Mouse (Mus musculus) limb, embryonic 13.5 days (tissue): ENCODE measurements at regions not wholly inside any gene's neighbourhood (a gene's known extent, or its start where the extent isn't known, plus 50 kb on each side); places are given as distances from the start of the nearest gene placed in this dataset.
"Not testable (repeated sequence)": the region's sequence is repeated elsewhere in the genome, so short reads cannot be mapped to it uniquely, and the experiment has no call there.

Experiments
- ATAC-seq: fragments of 200-750 bp; cut with Nextera tagmentation; 2 replicates; pipeline ENCODE4 v1.8.0; 2017; ENCODE audit warnings: low read depth, moderate number of reproducible peaks, moderate TSS enrichment; ENCODE audit not compliant: low FRiP score
- H3K27ac ChIP-seq: fragments of 300-500 bp; sonication (generic); 2 replicates; pipeline ENCODE4 v1.5.1; 2015; ENCODE audit warnings: inconsistent platforms, mild to moderate bottlenecking, moderate library complexity
- H3K27me3 ChIP-seq: fragments of 300-500 bp; sonication (generic); 2 replicates; pipeline ENCODE4 v1.6.1; 2015; ENCODE audit warnings: mild to moderate bottlenecking, inconsistent platforms
- H3K36me3 ChIP-seq: fragments of 300-500 bp; sonication (generic); 2 replicates; pipeline ENCODE4 v1.6.1; 2015; ENCODE audit warnings: inconsistent platforms, mild to moderate bottlenecking, moderate library complexity
- H3K4me1 ChIP-seq: fragments of 300-500 bp; sonication (generic); 2 replicates; pipeline ENCODE4 v1.6.1; 2015; ENCODE audit warnings: inconsistent platforms
- H3K4me2 ChIP-seq: fragments of 300-500 bp; sonication (generic); replicated peaks from 2 replicates; pipeline ENCODE4 v1.6.1; 2015; ENCODE audit warnings: inconsistent platforms, mild to moderate bottlenecking, moderate library complexity
- H3K4me3 ChIP-seq: fragments of 300-500 bp; sonication (generic); 2 replicates; pipeline ENCODE4 v1.5.1; 2015; ENCODE audit warnings: moderate library complexity, mild to moderate bottlenecking, inconsistent platforms
- H3K9ac ChIP-seq: fragments of 300-500 bp; sonication (generic); 2 replicates; pipeline ENCODE4 v1.6.1; 2015; ENCODE audit warnings: mild to moderate bottlenecking, inconsistent platforms
- H3K9me3 ChIP-seq: fragments of 300-500 bp; sonication (generic); 2 replicates; pipeline ENCODE4 v1.6.1; 2016; ENCODE audit warnings: inconsistent platforms
- WGBS: fragments of 180-500 bp; shearing (Covaris S2); methylation state at CpG from one replicate; pipeline ENCODE4 v1.1.7; 2015; 5-methylcytosine and 5-hydroxymethylcytosine counted together

GRCm38 (mm10) chr14:14478159-14478558 lies 77.1 kb downstream of the Olfr721-ps1 start:
- ATAC-seq, H3K4me2 ChIP-seq, H3K27ac ChIP-seq, H3K4me3 ChIP-seq, H3K27me3 ChIP-seq, H3K9me3 ChIP-seq, H3K4me1 ChIP-seq, H3K36me3 ChIP-seq, H3K9ac ChIP-seq: not testable (repeated sequence)
- WGBS = 61% methylated on average over 2 of the region's 2 CpGs

DNA sequence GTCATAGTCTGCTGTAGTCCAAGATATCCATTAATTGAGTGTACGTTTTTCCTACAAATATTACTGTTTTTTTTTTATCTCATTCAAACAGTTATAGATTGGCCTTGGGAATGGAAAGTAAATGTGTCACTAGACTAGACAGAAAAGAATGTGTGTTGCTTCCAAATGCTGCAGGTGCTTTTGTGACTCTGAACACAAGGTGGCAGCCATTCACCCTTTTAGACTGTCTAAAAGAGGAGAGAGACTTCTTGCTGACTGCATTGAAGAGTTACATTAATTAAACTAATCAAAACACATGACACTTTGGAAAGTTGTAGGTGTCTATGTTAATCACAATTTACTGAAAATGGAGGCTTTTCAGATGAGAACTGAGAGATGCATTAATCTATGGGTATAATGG lies 80.7 kb downstream of the Olfr721-ps1 start:
- WGBS = 65% methylated on average over 1 of the region's 1 CpGs
- no peak overlapping the region for H3K9ac ChIP-seq
- no peak overlapping the region for H3K27ac ChIP-seq
- H3K27me3 ChIP-seq = no peaks in the 10 kb centered on the region
- H3K36me3 ChIP-seq = no peaks in the 10 kb centered on the region
- H3K4me1 ChIP-seq = no peaks in the 10 kb centered on the region
- no peaks in the 10 kb centered on the region for H3K9me3 ChIP-seq
- H3K4me2 ChIP-seq = no peak overlapping the region
- no peak overlapping the region for H3K4me3 ChIP-seq
- no peak for ATAC-seq

DNA sequence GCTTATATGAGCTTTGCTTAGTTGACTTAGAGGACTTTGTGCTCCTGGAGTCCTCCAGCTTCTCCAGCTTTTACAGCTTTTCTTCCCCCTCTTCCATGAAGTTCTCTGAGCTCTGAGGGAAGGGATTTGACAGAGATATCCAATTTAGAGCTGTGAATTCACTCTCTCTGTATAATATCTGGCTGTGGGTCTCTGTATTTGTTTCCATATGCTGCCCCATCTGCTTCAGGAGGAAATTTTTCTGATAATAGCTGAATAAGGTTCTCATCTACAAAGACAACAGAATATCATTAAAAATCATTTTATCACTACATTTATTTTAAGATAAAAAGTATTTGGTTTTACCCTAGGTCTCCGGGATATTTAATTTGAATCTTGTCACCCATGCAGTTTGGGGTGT lies 85.3 kb downstream of the Olfr721-ps1 start:
- WGBS = 90% methylated on average over 1 of the region's 1 CpGs
- no peak overlapping the region for H3K4me3 ChIP-seq
- no peak overlapping the region for H3K9ac ChIP-seq
- ATAC-seq = no peak
- H3K27ac ChIP-seq = no peak overlapping the region
- H3K27me3 ChIP-seq = no peaks in the 10 kb centered on the region
- H3K36me3 ChIP-seq = no peaks in the 10 kb centered on the region
- no peaks in the 10 kb centered on the region for H3K9me3 ChIP-seq
- H3K4me2 ChIP-seq = no peak overlapping the region
- H3K4me1 ChIP-seq = no peaks in the 10 kb centered on the region

- Histone ChIP-seq H3K27me3 (no peaks in the 10 kb centered on the region), H3K4me3 (no peak overlapping the region), H3K4me2 (no peak overlapping the region), H3K9ac (no peak overlapping the region), H3K4me1 (no peaks in the 10 kb centered on the region), H3K27ac (no peak overlapping the region), H3K9me3 (no peaks in the 10 kb centered on the region), H3K36me3 (no peaks in the 10 kb centered on the region)
- no peak for ATAC-seq
Measured at GRCm38 (mm10) chr14:14490501-14490900, 89.4 kb downstream of the Olfr721-ps1 start.

DNA sequence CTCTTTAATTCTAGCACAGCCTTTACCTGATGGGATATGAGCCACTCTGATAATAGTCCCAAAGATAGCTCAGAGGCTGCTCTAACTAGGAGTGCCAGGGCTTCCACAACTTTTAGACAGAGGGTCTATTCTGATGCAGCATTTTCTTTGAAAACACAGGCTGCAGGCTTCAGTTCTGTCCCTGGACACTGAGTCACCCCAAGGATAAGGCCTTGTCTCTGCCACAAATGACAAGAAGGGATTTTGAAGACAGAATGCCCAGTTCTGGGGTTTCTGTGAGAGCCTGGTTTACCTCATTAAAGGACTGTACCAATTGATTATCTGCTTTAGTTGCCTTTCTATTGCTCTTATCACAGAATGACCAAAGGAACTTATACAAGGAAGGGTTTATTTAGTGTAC lies 90.9 kb downstream of the Olfr721-ps1 start:
- Histone ChIP-seq H3K4me1 (no peaks in the 10 kb centered on the region), H3K4me2 (no peak overlapping the region), H3K4me3 (no peak overlapping the region), H3K27ac (no peak overlapping the region), H3K9me3 (no peaks in the 10 kb centered on the region), H3K9ac (no peak overlapping the region), H3K27me3 (no peaks in the 10 kb centered on the region), H3K36me3 (no peaks in the 10 kb centered on the region)
- no peak for ATAC-seq

DNA sequence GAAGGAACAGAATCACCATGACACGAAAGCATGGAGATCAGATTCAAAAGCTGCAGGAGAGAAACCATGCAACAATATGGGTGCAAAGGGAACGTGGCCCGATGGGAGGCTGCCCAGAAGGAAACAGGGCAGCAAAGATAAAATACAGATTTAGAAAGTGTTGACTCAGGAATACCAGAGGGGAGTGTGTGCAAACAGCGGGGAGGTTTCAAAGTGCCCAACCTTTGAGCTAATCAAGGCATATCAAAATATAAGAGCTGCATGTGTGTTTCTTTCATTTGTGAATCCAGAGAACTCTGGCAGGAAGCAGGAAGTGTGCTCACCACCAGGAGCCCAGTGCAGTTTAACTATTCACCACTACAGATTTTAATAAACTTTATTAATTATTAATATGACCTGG lies 110.8 kb downstream of the Olfr721-ps1 start:
- Histone ChIP-seq H3K9me3 (no peaks in the 10 kb centered on the region), H3K27ac (no peak overlapping the region), H3K4me1 (no peaks in the 10 kb centered on the region), H3K4me3 (no peak overlapping the region), H3K9ac (no peak overlapping the region), H3K27me3 (no peaks in the 10 kb centered on the region), H3K4me2 (no peak overlapping the region), H3K36me3 (no peaks in the 10 kb centered on the region)
- WGBS = 85% methylated on average over 4 of the region's 4 CpGs
- no peak for ATAC-seq

- no peak overlapping the region for H3K9ac ChIP-seq
- no peak for ATAC-seq
- H3K27me3 ChIP-seq = no peaks in the 10 kb centered on the region
- no peak overlapping the region for H3K27ac ChIP-seq
- no peak overlapping the region for H3K4me2 ChIP-seq
- no peak overlapping the region for H3K4me3 ChIP-seq
- no peaks in the 10 kb centered on the region for H3K36me3 ChIP-seq
- no peaks in the 10 kb centered on the region for H3K4me1 ChIP-seq
- H3K9me3 ChIP-seq = no peaks in the 10 kb centered on the region
- WGBS = 89% methylated on average over 2 of the region's 2 CpGs
Measured at GRCm38 (mm10) chr14:14513056-14513455, 112.0 kb downstream of the Olfr721-ps1 start.

- H3K4me2 ChIP-seq = no peak overlapping the region
- H3K4me1 ChIP-seq = no peaks in the 10 kb centered on the region
- H3K9me3 ChIP-seq = no peaks in the 10 kb centered on the region
- no peaks in the 10 kb centered on the region for H3K27me3 ChIP-seq
- H3K36me3 ChIP-seq = no peaks in the 10 kb centered on the region
- H3K9ac ChIP-seq = no peak overlapping the region
- 70% methylated on average over 3 of the region's 3 CpGs for WGBS
- H3K27ac ChIP-seq = no peak overlapping the region
- ATAC-seq = no peak
- H3K4me3 ChIP-seq = no peak overlapping the region
Measured at GRCm38 (mm10) chr14:14513498-14513897, 112.4 kb downstream of the Olfr721-ps1 start.

DNA sequence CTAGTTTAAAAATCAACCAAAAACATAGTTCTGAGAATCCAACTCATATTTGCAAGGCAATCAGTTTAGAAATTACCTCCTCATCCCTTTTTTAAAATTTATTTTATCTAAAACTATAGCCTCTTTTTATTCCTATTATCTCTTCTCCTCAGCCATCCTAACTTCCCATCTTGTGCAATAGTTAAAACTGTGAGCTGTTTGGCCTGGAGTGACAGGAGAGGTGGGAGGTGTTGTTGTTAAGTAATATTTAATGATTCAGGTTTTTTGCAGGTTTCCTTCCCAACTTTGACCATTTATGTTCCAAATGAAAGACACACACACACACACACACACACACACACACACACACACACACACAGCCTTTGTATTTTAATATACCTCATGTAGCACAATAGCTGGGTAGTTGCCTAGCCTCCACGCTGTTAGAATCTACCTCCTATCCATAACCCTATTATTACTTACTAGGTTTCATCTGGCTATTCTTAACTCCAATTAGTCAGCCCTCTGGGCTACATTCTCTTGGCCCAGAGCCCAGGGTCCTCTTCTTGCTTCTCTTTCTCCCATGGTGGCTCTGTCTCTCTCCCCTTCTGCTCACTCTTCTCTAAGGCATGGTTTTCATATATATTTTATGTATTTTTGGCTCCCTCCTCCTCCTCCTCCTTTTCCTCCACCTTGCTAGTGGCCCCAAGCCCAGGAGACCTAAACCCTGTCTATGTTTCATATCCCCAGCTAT lies 113.5 kb downstream of the Olfr721-ps1 start:
- no peak for ATAC-seq
- no peak overlapping the region for H3K9ac ChIP-seq
- no peaks in the 10 kb centered on the region for H3K4me1 ChIP-seq
- H3K4me3 ChIP-seq = no peak overlapping the region
- no peak overlapping the region for H3K27ac ChIP-seq
- no peak overlapping the region for H3K4me2 ChIP-seq
- H3K36me3 ChIP-seq = no peaks in the 10 kb centered on the region
- no peaks in the 10 kb centered on the region for H3K27me3 ChIP-seq
- 42% methylated on average over 1 of the region's 1 CpGs for WGBS
- no peaks in the 10 kb centered on the region for H3K9me3 ChIP-seq

DNA sequence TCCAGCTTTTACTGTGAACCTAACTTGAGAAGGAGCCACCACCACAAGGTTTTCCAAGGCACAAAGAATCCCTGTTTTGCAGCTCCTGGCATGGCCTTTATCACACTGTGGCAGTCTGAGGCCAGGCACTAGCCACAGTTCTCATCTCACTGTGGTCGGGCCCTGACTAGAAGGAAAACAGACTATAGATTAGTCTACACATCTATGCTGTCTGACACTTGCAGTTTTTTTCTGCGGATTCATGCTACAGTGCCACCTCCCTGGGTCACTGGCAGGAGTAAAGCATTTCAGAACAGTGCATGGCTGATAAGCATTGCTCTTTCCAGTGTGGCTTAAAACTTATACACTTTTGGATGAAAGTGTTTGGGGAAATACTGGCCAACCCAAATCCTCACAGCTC lies 114.3 kb downstream of the Olfr721-ps1 start:
- no peak overlapping the region for H3K9ac ChIP-seq
- 64% methylated on average over 2 of the region's 2 CpGs for WGBS
- H3K4me3 ChIP-seq = no peak overlapping the region

DNA sequence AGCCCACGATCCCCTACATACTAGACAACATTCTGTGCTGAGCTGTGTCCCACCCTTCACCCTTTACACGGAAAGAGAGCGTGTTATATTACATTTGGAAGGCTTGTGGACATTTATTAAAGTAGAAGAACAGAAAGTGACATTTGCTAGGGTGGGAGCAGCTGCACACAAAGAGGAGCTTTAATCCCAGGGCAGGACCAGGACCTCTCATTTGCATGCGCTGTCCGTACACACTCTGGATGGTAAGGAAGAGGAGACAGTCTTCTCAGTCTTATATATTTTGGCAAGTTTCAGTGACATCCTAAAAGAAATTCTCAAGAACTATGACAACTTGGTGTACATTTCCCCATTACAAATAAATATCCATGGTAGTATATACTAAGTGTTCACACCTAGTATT lies 114.8 kb downstream of the Olfr721-ps1 start:
- no peak for ATAC-seq
- Histone ChIP-seq H3K9me3 (no peaks in the 10 kb centered on the region), H3K27ac (no peak overlapping the region), H3K9ac (no peak overlapping the region), H3K4me3 (no peak overlapping the region), H3K4me1 (no peaks in the 10 kb centered on the region), H3K27me3 (no peaks in the 10 kb centered on the region), H3K36me3 (no peaks in the 10 kb centered on the region), H3K4me2 (no peak overlapping the region)
- WGBS = 77% methylated on average over 5 of the region's 5 CpGs

More for the DNA sequence above, 114.3 kb downstream of the Olfr721-ps1 start:
- H3K4me1 ChIP-seq = no peaks in the 10 kb centered on the region
- H3K4me2 ChIP-seq = no peak overlapping the region
- H3K27me3 ChIP-seq = no peaks in the 10 kb centered on the region
- no peaks in the 10 kb centered on the region for H3K36me3 ChIP-seq
- no peaks in the 10 kb centered on the region for H3K9me3 ChIP-seq
- no peak for ATAC-seq
- H3K27ac ChIP-seq = no peak overlapping the region

DNA sequence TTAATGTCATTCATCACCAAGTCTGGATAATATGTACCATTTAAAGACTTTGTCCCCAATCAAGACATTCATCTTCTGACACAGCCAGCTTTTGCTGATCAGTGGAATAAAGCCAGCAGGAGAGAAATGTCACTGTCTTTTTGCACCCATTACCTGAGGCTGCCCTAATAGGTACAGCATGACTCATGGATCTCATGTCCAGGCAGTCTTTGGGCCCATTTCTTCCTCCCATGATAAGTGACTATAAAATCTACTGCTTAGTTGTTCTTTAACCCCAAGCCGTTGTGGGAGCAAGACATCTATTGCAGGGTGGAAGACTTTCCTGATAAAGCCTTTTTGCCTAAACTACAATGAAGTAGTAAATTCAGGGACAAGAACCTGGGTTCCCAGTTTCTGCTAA lies 116.9 kb downstream of the Olfr721-ps1 start:
- Histone ChIP-seq H3K4me1 (no peaks in the 10 kb centered on the region), H3K9me3 (no peaks in the 10 kb centered on the region), H3K4me2 (no peak overlapping the region), H3K27ac (no peak overlapping the region), H3K36me3 (no peaks in the 10 kb centered on the region), H3K27me3 (no peaks in the 10 kb centered on the region), H3K9ac (no peak overlapping the region), H3K4me3 (no peak overlapping the region)
- ATAC-seq = no peak
- 59% methylated on average over 1 of the region's 1 CpGs for WGBS

DNA sequence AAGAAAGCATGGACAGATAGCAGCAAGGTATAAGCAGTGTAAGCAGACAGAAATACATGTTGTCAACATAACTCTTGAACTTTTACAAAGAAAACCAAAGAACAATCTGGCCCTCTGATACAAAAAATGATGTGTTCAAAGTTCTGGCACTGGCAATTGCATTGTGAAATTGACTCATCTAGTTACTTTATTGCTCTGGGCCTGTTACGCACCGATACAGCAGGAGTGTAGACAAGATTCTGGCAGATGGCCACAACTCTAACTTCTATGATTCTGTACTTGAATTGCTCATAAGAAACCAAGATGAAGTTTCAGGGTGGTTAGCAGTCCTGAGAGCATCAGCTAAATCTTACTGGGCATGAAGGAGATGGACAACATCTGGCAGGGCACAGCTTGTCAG lies 117.7 kb downstream of the Olfr721-ps1 start:
- ATAC-seq = no peak; the same call in 1 of the 2 replicates
- 78% methylated on average over 2 of the region's 2 CpGs for WGBS
- H3K36me3 ChIP-seq = no peaks in the 10 kb centered on the region

More for the DNA sequence above, 117.7 kb downstream of the Olfr721-ps1 start:
- H3K4me2 ChIP-seq = no peak overlapping the region
- no peaks in the 10 kb centered on the region for H3K9me3 ChIP-seq
- H3K4me3 ChIP-seq = no peak overlapping the region
- no peak overlapping the region for H3K9ac ChIP-seq
- no peaks in the 10 kb centered on the region for H3K27me3 ChIP-seq
- H3K27ac ChIP-seq = no peak overlapping the region
- H3K4me1 ChIP-seq = no peaks in the 10 kb centered on the region
